Mouse (Mus musculus) liver, postnatal 0 days (tissue): Measurements from ENCODE around the gene Fbxl15. TPM values are rescaled to one million over a fixed set of nuclear protein-coding genes. Genes with fewer than 3 reads are reported as not detected.

ENCODE experiments used
- ATAC-seq: fragments of 200-750 bp; cut with Nextera tagmentation; 2 replicates; pipeline ENCODE4 v1.8.0; 2017; ENCODE audit warnings: mild to moderate bottlenecking, moderate library complexity
- DNase-seq: peaks from one replicate; pipeline ENCODE4 v3.0.0-alpha.2; 2016
- H3K27ac ChIP-seq: fragments of 300-500 bp; sonication (generic); 2 replicates; pipeline ENCODE4 v1.5.1; 2014; ENCODE audit warnings: antibody characterized with exemption, moderate library complexity, mild to moderate bottlenecking, low read depth
- H3K27me3 ChIP-seq: fragments of 300-500 bp; sonication (generic); 2 replicates; pipeline ENCODE4 v1.6.1; 2014; ENCODE audit warnings: low read length, control low read depth, mixed read lengths; ENCODE audit not compliant: insufficient read depth
- H3K36me3 ChIP-seq: fragments of 300-500 bp; sonication (generic); replicated peaks from 2 replicates; pipeline ENCODE4 v1.6.1; 2014; ENCODE audit warnings: mild to moderate bottlenecking, control low read depth, low read length, moderate library complexity, mixed read lengths; ENCODE audit not compliant: insufficient read depth
- H3K4me1 ChIP-seq: fragments of 300-500 bp; sonication (generic); 2 replicates; pipeline ENCODE4 v1.6.1; 2014; ENCODE audit warnings: antibody characterized with exemption, mild to moderate bottlenecking, control low read depth; ENCODE audit not compliant: insufficient read depth
- H3K4me2 ChIP-seq: fragments of 300-500 bp; sonication (generic); 2 replicates; pipeline ENCODE4 v1.6.1; 2014; ENCODE audit warnings: low read depth, mild to moderate bottlenecking, low read length, moderate library complexity, mixed read lengths
- H3K4me3 ChIP-seq: fragments of 300-500 bp; sonication (generic); 2 replicates; pipeline ENCODE4 v1.5.1; 2014; ENCODE audit warnings: low read depth, low read length
- H3K9ac ChIP-seq: fragments of 300-500 bp; sonication (generic); replicated peaks from 2 replicates; pipeline ENCODE4 v1.6.1; 2014; ENCODE audit warnings: mild to moderate bottlenecking, moderate library complexity
- H3K9me3 ChIP-seq: fragments of 300-500 bp; sonication (generic); 2 replicates; pipeline ENCODE4 v1.6.1; 2016; ENCODE audit warnings: mild to moderate bottlenecking, control low read depth, low read length, mixed read lengths
- CTCF ChIP-seq: sonication (generic); IDR thresholded peaks from 2 replicates; pipeline ENCODE4 v1.5.1; 2016; ENCODE audit warnings: antibody characterized with exemption, low read depth
- EP300 ChIP-seq: IDR thresholded peaks from 2 replicates; pipeline ENCODE4 v1.6.1; 2016; ENCODE audit warnings: antibody characterized with exemption, low read depth, mild to moderate bottlenecking
- WGBS: fragments of 180-500 bp; shearing (Covaris S2); extraction: QIAGEN DNeasy Blood & Tissue Kit; methylation state at CpG from one replicate; pipeline ENCODE4 v1.1.7; 2014; ENCODE audit not compliant: insufficient replicate concordance; 5-methylcytosine and 5-hydroxymethylcytosine counted together
- polyA plus RNA-seq: library from polyadenylated mRNA; unstranded; fragments of >200 nt; fragmentation: Nextera tagmentation; extraction: Ambion mirVana; gene quantifications from 2 replicates; pipeline ENCODE4 v1.2.1, GENCODE M21; 2015

The Fbxl15 gene
- polyA plus RNA-seq, 1 experiment from 2014 or later, result 8.8 TPM

DNA sequence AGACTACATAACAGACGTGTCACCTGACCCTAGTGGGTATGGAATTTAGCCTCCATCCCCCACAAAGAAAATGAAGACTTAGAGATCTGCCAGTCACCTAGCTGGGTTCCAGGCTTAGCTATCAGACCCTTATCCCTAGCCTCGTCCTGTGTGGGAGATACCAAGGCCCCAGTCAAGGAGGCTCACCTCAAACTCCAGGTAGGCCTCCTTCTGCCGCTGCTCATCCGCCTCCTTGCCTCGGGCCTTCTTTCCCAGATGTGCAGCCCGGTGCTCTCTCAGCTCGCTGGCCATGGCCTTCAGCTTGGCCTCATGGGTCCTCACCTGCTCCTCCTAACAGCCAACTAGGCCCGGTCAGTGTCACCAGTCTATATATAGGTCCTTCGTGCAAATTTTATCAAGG lies 14.9 kb upstream of the Fbxl15 start:
- Histone ChIP-seq H3K9ac (no peak overlapping the region), H3K4me1 (peaks cover 47% of the 10 kb centered on the region), H3K4me2 (no peak overlapping the region), H3K27ac (no peak overlapping the region), H3K27me3 (peaks cover 38% of the 10 kb centered on the region), H3K36me3 (peaks cover 18% of the 10 kb centered on the region), H3K4me3 (no peak overlapping the region), H3K9me3 (no peaks in the 10 kb centered on the region)
- ATAC-seq (no peak), DNase-seq (no peak)
- WGBS, result 84% methylated on average over 9 of the region's 9 CpGs
- TF ChIP-seq EP300, result no peak
- no peak for TF ChIP-seq CTCF

DNA sequence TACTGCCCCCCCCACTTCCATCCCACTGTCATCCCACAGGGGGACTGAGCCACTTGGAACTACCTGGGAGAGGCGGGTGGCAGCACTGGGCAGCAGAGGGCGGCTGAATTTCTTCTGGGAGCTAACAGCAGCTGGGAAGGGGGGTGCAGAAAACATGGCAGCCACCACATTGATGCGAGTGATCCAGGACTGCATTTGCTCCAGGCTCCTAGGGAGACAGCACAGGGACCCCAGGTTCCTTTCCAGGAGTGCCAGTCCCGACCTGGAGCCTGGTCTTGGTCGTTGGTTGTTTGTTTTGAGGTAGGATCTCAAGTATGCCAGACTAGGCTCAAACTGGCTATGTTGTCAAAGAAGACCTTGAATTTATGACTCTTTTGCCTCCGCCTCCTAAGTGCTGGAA lies 14.4 kb upstream of the Fbxl15 start:
- H3K27me3 ChIP-seq, result peaks cover 43% of the 10 kb centered on the region
- TF ChIP-seq EP300, result no peak
- no peak for TF ChIP-seq CTCF
- H3K27ac ChIP-seq, result no peak overlapping the region
- H3K9ac ChIP-seq, result no peak overlapping the region
- 82% methylated on average over 6 of the region's 6 CpGs for WGBS
- H3K36me3 ChIP-seq, result peaks cover 14% of the 10 kb centered on the region
- H3K4me2 ChIP-seq, result peak overlapping the region; percentile 62
- H3K9me3 ChIP-seq, result no peaks in the 10 kb centered on the region
- H3K4me1 ChIP-seq, result peaks cover 45% of the 10 kb centered on the region
- no peak for DNase-seq
- H3K4me3 ChIP-seq, result no peak overlapping the region
- no peak for ATAC-seq

GRCm38 (mm10) chr19:46314151-46314601 lies 13.8 kb upstream of the Fbxl15 start:
- peaks cover 14% of the 10 kb centered on the region for H3K36me3 ChIP-seq
- H3K9me3 ChIP-seq, result no peaks in the 10 kb centered on the region
- H3K4me1 ChIP-seq, result peaks cover 44% of the 10 kb centered on the region
- H3K4me3 ChIP-seq, result 0 out of 2 replicates have a peak overlapping the region, but pooled peaks have one; percentile 9
- ATAC-seq, result peak; percentile 8; the same call in 1 of the 2 replicates
- H3K9ac ChIP-seq, result no peak overlapping the region; the same call in 1 of the 2 replicates
- H3K27me3 ChIP-seq, result peaks cover 49% of the 10 kb centered on the region
- H3K27ac ChIP-seq, result peak overlapping the region; percentile 74
- peak; percentile 66 for DNase-seq
- TF ChIP-seq EP300 (no peak), CTCF (no peak)
- H3K4me2 ChIP-seq, result peak overlapping the region; percentile 62
- WGBS, result 22% methylated on average over 18 of the region's 18 CpGs

DNA sequence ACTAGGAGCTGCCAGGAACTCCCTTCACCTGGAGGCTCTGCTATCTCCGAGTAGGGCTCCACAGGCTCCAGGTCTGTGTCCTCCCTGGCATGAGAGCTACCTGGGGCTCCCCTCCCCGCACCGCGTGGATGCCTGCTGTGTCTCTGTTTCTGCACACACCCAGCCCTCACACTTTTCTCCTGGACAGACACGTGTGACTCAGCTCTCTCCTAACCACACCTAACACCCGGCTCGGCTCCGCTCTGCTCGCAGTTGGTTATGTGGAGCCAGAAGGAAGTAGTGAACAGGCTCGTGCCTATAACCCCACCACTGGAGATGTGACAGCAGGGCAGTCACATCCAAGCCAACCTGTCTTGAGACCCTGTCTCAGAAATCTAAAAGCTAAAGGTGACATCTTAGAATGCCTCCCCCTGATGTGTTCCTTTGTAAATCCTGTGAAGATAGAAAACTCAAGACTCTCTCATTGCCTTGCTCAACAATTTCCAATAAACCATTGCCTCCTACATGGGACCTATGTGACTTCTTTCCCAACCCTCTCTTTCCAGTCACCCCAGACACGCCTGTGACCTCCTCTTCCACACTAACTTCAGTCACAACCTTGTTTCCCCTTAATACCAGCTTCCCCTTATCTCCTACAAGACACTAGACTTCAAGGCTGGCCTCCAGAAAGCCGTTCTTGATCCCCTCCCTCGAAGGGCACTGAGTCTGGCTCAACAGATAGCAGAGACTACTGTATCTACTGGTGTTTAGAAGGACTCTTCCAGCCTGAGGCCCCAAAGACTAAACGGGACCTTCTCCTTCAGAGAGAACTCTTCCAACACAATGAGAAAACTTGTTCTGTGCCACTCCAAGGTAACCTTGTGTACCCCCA lies 12.9 kb upstream of the Fbxl15 start:
- no peaks in the 10 kb centered on the region for H3K9me3 ChIP-seq
- peak overlapping the region; percentile 74 for H3K27ac ChIP-seq
- peak overlapping the region; percentile 62 for H3K4me2 ChIP-seq
- WGBS, result 12% methylated on average over 14 of the region's 14 CpGs
- ATAC-seq (peak; percentile 87), DNase-seq (peak; percentile 59)
- H3K9ac ChIP-seq, result peak overlapping the region; percentile 16; the same call in 1 of the 2 replicates
- H3K36me3 ChIP-seq, result peaks cover 10% of the 10 kb centered on the region
- peaks cover 58% of the 10 kb centered on the region for H3K27me3 ChIP-seq
- H3K4me3 ChIP-seq, result peak overlapping the region; percentile 22
- H3K4me1 ChIP-seq, result peaks cover 42% of the 10 kb centered on the region
- TF ChIP-seq EP300, result peak; percentile 83
- TF ChIP-seq CTCF, result no peak

DNA sequence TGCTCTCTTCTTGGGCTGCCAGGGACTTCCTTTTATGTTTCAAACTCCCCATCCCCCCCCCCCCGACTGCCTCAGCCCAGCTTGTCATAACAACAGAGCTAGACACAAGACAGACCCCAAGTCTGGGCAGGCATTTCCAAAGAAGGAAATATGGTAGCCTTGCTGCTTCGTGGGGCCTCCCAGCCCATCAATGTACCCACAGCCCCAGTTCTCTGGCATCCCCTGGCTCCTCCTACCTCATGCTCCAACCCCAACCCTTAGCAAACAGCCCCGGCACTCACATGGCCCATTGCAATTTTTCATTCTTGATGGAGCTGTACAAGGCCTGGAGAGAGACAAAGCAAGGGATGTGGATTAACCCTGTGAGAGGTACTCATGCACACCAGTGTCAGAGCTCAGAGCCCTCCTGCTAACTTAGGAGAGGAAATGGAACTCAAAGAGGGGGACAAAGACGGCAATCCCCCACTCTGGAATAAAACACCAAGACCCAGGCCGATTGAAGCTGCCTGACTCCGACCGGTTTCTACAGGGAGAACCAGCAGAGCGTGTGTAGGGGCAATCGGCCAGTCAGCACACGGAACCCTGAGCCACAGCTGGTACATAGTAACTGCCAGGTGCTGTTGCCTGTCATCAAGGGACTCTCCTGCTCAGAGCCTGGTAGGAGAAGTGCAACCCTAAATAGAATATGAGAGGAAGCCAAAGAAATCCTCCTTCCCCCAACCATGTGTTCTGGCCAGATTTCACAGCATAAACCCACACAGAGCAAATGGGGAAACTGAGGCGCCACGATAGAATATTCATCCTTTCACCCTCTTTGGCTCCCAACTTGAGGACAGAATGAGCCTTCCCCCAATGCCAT lies 12.0 kb upstream of the Fbxl15 start:
- Histone ChIP-seq H3K9me3 (no peaks in the 10 kb centered on the region), H3K4me2 (peak overlapping the region; percentile 62), H3K36me3 (peaks cover 5% of the 10 kb centered on the region), H3K27me3 (peaks cover 67% of the 10 kb centered on the region), H3K4me1 (peaks cover 42% of the 10 kb centered on the region), H3K4me3 (no peak overlapping the region; the same call in 1 of the 2 replicates), H3K9ac (peak overlapping the region; percentile 18; the same call in 1 of the 2 replicates), H3K27ac (peak overlapping the region; percentile 74)
- WGBS, result 47% methylated on average over 12 of the region's 12 CpGs
- DNase-seq, result peak; percentile 20
- peak; percentile 16 for ATAC-seq
- TF ChIP-seq CTCF (no peak), EP300 (no peak)
